Mouse (Mus musculus) C2C12 (cell line): ENCODE data around the gene Cnpy1.

Experiments
- CEBPB ChIP-seq: IDR thresholded peaks from one replicate; pipeline ENCODE4 v1.6.1; 2011; ENCODE audit warnings: low read depth, mild to moderate bottlenecking, control low read depth, moderate library complexity
- CTCF ChIP-seq: IDR thresholded peaks from one replicate; pipeline ENCODE4 v1.5.1; 2011; ENCODE audit not compliant: control insufficient read depth, insufficient read depth, insufficient read length
- MAX ChIP-seq: IDR thresholded peaks from one replicate; pipeline ENCODE4 v1.6.1; 2011; ENCODE audit warnings: mild to moderate bottlenecking, control low read depth
- MYOD1 ChIP-seq: IDR thresholded peaks from one replicate; pipeline ENCODE4 v1.6.1; 2011; ENCODE audit warnings: low read depth; ENCODE audit not compliant: control insufficient read depth, insufficient read length
- MYOG ChIP-seq: IDR thresholded peaks from one replicate; pipeline ENCODE4 v1.6.1; 2011; ENCODE audit not compliant: control insufficient read depth, insufficient read length; ENCODE audit errors: extremely low read depth
- USF1 ChIP-seq: IDR thresholded peaks from one replicate; pipeline ENCODE4 v1.6.1; 2011; ENCODE audit warnings: low read depth, mild to moderate bottlenecking, control low read depth, moderate library complexity

DNA sequence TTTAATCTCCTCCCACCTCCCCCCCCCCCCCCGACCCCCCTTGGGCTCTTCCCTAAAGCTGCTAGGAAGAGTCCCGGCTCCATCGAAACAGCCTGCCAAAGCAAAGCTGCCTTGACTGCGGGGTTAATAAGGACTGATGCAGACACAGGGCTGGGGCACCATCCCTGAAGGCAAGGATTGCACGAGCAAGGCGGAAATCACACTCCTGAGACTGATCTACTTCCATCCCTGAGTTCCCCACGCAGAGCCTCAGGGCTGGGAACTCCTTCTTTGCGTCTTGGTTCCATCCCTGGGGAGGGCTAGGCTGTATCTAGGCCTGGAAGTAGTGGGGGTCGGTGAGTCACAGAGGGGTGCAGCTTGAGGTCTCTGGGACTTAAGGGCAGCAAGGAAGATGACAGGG, 71.5 kb downstream of the Cnpy1 start:
- TF ChIP-seq CTCF, result no peak
- no peak for TF ChIP-seq MYOG
- no peak for TF ChIP-seq CEBPB
- no peak for TF ChIP-seq MAX
- no peak for TF ChIP-seq USF1
- TF ChIP-seq MYOD1, result no peak
